Mouse (Mus musculus): ENCODE results near the gene Adamts8.

DNA sequence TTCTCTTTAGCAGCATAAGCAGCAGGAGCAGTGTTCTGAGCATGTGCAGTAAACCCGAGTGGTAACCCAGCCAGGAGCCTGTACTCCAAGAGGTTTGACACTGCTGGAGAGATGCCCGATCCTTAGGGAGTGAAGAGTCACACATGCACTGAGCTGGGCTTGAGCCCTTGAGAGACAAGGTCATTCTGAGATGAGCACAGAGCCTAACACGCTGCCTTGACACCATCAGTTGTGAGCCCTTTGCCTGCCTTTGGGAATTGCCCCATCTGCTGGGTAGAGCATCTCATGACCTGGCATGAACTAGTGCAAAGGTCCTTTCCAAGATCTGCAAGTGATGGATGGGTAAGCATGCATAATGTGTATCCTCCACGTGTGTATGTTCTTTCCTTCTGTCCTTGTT lies 29.6 kb downstream of the Adamts8 start:
- peak; percentile 41 for TF ChIP-seq CTCF (IDR thresholded peaks at IDR 0.05)
- TF ChIP-seq EP300 (IDR thresholded peaks at IDR 0.05), result no peak
